Mouse (Mus musculus) neutrophil, adult 59 days (primary cell): Measurements from ENCODE around the gene Defb26. TPM values are rescaled to one million over a fixed set of nuclear protein-coding genes. Genes with fewer than 3 reads are reported as not detected.

Experiments used
- total RNA-seq, 2 experiments: library from RNA; stranded (reverse); gene quantifications; 1 replicate in 1 of 2; 2 replicates in 1 of 2; pipeline ENCODE4 v1.2.4; 2023

The Defb26 gene
- total RNA-seq: not detected

GRCm38 (mm10) chr2:152511592-152511991 lies at the start of gene Defb26:
Gene Defb26 (minus strand): TSS chr2:152511692.

GRCm38 (mm10) chr2:152539944-152540710 lies 28.6 kb upstream of the Defb26 start, which contains the start of gene Defb29:
Gene Defb29 (minus strand): TSS chr2:152540098.

GRCm38 (mm10) chr2:152517981-152518380 lies 6.5 kb upstream of the Defb26 start, which contains the start of gene Defb28:
Gene Defb28 (plus strand): TSS chr2:152518255.

GRCm38 (mm10) chr2:152490038-152490437 lies 21.5 kb downstream of the Defb26 start, which contains the start of gene Defb22:
Gene Defb22 (minus strand): TSS chr2:152490138.

GRCm38 (mm10) chr2:152476763-152477162 lies 34.7 kb downstream of the Defb26 start, which contains the start of gene Defb20:
Gene Defb20 (plus strand): TSS chr2:152477063.

GRCm38 (mm10) chr2:152464570-152465150 lies 46.8 kb downstream of the Defb26 start, which contains the start of gene Defb23:
Gene Defb23 (minus strand): TSS chr2:152464620.

Other genes starting within 250 kb of the Defb26 start
- gene Tbc1d20, start 217.9 kb downstream of the Defb26 start, total RNA-seq: 10 to 100 TPM; 77.3 to 78.6 TPM
- 10 to 100 TPM; 77.5 to 83.0 TPM for gene Rbck1, start 179.0 kb downstream of the Defb26 start, total RNA-seq
- 1 to 10 TPM; 2.9 to 4.0 TPM for gene Trib3, start 167.7 kb downstream of the Defb26 start, total RNA-seq
- not detected for gene Nrsn2, start 135.1 kb downstream of the Defb26 start, total RNA-seq
- gene Sox12, start 113.6 kb downstream of the Defb26 start, total RNA-seq: 1 to 10 TPM in 1 of 2 experiments, under 1 TPM in 1; 0.77 to 1.5 TPM
- gene Zcchc3, start 96.7 kb downstream of the Defb26 start, total RNA-seq: 1 to 10 TPM; 1.9 TPM
- gene 6820408C15Rik, start 96.1 kb downstream of the Defb26 start, total RNA-seq: under 1 TPM in 1 of 2 experiments, not detected in 1; 0.31 TPM
- gene Defb23, start 47.1 kb downstream of the Defb26 start, total RNA-seq: not detected
- not detected for gene Defb20, start 34.6 kb downstream of the Defb26 start, total RNA-seq
- gene Defb22, start 21.6 kb downstream of the Defb26 start, total RNA-seq: not detected
- gene Defb28, start 6.6 kb upstream of the Defb26 start, total RNA-seq: not detected
- not detected for gene Defb29, start 28.4 kb upstream of the Defb26 start, total RNA-seq
- not detected for gene Gm17416, start 57.6 kb upstream of the Defb26 start, total RNA-seq
- not detected for gene Defb21, start 61.1 kb upstream of the Defb26 start, total RNA-seq
- gene Defb19, start 68.6 kb upstream of the Defb26 start, total RNA-seq: not detected
- not detected for gene Defb45, start 87.7 kb upstream of the Defb26 start, total RNA-seq
- not detected for gene Defb36, start 92.6 kb upstream of the Defb26 start, total RNA-seq
- 1 to 10 TPM in 1 of 2 experiments, not detected in 1; 1.7 TPM for gene Defb25, start 111.4 kb upstream of the Defb26 start, total RNA-seq
- 10 to 100 TPM; 10.2 to 11.2 TPM for gene Rem1, start 115.3 kb upstream of the Defb26 start, total RNA-seq
- gene H13, start 157.8 kb upstream of the Defb26 start, total RNA-seq: 100 to 1,000 TPM; 132 to 147 TPM
- gene Mcts2, start 175.3 kb upstream of the Defb26 start, total RNA-seq: 10 to 100 TPM; 13.8 to 15.9 TPM
- 10 to 100 TPM; 48.3 to 57.3 TPM for gene Id1, start 224.6 kb upstream of the Defb26 start, total RNA-seq
- gene Cox4i2, start 242.5 kb upstream of the Defb26 start, total RNA-seq: under 1 TPM; 0.51 to 0.93 TPM